Mouse (Mus musculus) embryonic facial prominence, embryonic 13.5 days (tissue): ENCODE results near the gene Strbp. TPM values are rescaled to one million over a fixed set of nuclear protein-coding genes. Genes with fewer than 3 reads are reported as not detected.

Experiments
- ATAC-seq: fragments of 200-750 bp; cut with Nextera tagmentation; 2 replicates; pipeline ENCODE4 v1.8.0; 2017; ENCODE audit warnings: low read depth; ENCODE audit not compliant: insufficient number of reproducible peaks, insufficient read depth, low FRiP score, low TSS enrichment
- H3K27ac ChIP-seq: fragments of 300-500 bp; sonication (generic); 2 replicates; pipeline ENCODE4 v1.5.1; 2015; ENCODE audit warnings: moderate library complexity, mild to moderate bottlenecking, inconsistent platforms
- H3K27me3 ChIP-seq: fragments of 300-500 bp; sonication (generic); 2 replicates; pipeline ENCODE4 v1.6.1; 2015; ENCODE audit warnings: mild to moderate bottlenecking, inconsistent platforms
- H3K36me3 ChIP-seq: fragments of 300-500 bp; sonication (generic); 2 replicates; pipeline ENCODE4 v1.6.1; 2015; ENCODE audit warnings: mild to moderate bottlenecking, inconsistent platforms
- H3K4me1 ChIP-seq: fragments of 300-500 bp; sonication (generic); 2 replicates; pipeline ENCODE4 v1.6.1; 2015; ENCODE audit warnings: inconsistent platforms
- H3K4me2 ChIP-seq: fragments of 300-500 bp; sonication (generic); 2 replicates; pipeline ENCODE4 v1.6.1; 2015; ENCODE audit warnings: moderate library complexity, mild to moderate bottlenecking, inconsistent platforms
- H3K4me3 ChIP-seq: fragments of 300-500 bp; sonication (generic); 2 replicates; pipeline ENCODE4 v1.5.1; 2015; ENCODE audit warnings: mild to moderate bottlenecking, inconsistent platforms
- H3K9ac ChIP-seq: fragments of 300-500 bp; sonication (generic); 2 replicates; pipeline ENCODE4 v1.6.1; 2015; ENCODE audit warnings: mild to moderate bottlenecking, inconsistent platforms
- H3K9me3 ChIP-seq: fragments of 300-500 bp; sonication (generic); 2 replicates; pipeline ENCODE4 v1.6.1; 2016; ENCODE audit warnings: inconsistent platforms
- WGBS: fragments of 180-500 bp; shearing (Covaris S2); methylation state at CpG from one replicate; pipeline ENCODE4 v1.1.7; 2015; ENCODE audit warnings: mixed read lengths; 5-methylcytosine and 5-hydroxymethylcytosine counted together
- polyA plus RNA-seq: library from polyadenylated mRNA; unstranded; fragments of >200 nt; fragmentation: Nextera tagmentation; extraction: Ambion mirVana; gene quantifications from 2 replicates; pipeline ENCODE4 v1.2.1, GENCODE M21; 2015

Strbp gene
- polyA plus RNA-seq, 1 experiment from 2014 or later, result 35.3 TPM

- H3K36me3 ChIP-seq, result no peaks in the 10 kb centered on the region
- no peaks in the 10 kb centered on the region for H3K9me3 ChIP-seq
- no peaks in the 10 kb centered on the region for H3K27me3 ChIP-seq
- 84% methylated on average over 5 of the region's 5 CpGs for WGBS
- no peak overlapping the region for H3K27ac ChIP-seq
- no peak for ATAC-seq
- H3K9ac ChIP-seq, result no peak overlapping the region
- H3K4me1 ChIP-seq, result peaks cover 11% of the 10 kb centered on the region
- H3K4me2 ChIP-seq, result no peak overlapping the region
- no peak overlapping the region for H3K4me3 ChIP-seq
Observed at GRCm38 (mm10) chr2:37731241-37731801, 27.7 kb upstream of the Strbp start.

- no peaks in the 10 kb centered on the region for H3K9me3 ChIP-seq
- H3K36me3 ChIP-seq, result no peaks in the 10 kb centered on the region
- H3K9ac ChIP-seq, result no peak overlapping the region
- no peak overlapping the region for H3K4me3 ChIP-seq
- peaks cover 8% of the 10 kb centered on the region; the same call in 1 of the 2 replicates for H3K4me1 ChIP-seq
- no peak overlapping the region for H3K4me2 ChIP-seq
- 57% methylated on average over 4 of the region's 4 CpGs for WGBS
- no peak for ATAC-seq
- no peaks in the 10 kb centered on the region for H3K27me3 ChIP-seq
- H3K27ac ChIP-seq, result no peak overlapping the region
Observed at GRCm38 (mm10) chr2:37724231-37724630, 20.6 kb upstream of the Strbp start.

- H3K27ac ChIP-seq, result no peak overlapping the region
Observed at GRCm38 (mm10) chr2:37723501-37724090, 19.9 kb upstream of the Strbp start.

GRCm38 (mm10) chr2:37722674-37723465 lies 19.2 kb upstream of the Strbp start:
- 79% methylated on average over 14 of the region's 14 CpGs for WGBS
- no peak overlapping the region for H3K4me3 ChIP-seq
- no peaks in the 10 kb centered on the region for H3K36me3 ChIP-seq
- H3K9me3 ChIP-seq, result no peaks in the 10 kb centered on the region
- ATAC-seq, result no peak
- no peak overlapping the region for H3K9ac ChIP-seq
- H3K4me1 ChIP-seq, result peaks cover 8% of the 10 kb centered on the region; the same call in 1 of the 2 replicates
- H3K27ac ChIP-seq, result no peak overlapping the region
- H3K4me2 ChIP-seq, result no peak overlapping the region
- no peaks in the 10 kb centered on the region for H3K27me3 ChIP-seq

More at GRCm38 (mm10) chr2:37723501-37724090, 19.9 kb upstream of the Strbp start:
- no peak overlapping the region for H3K9ac ChIP-seq
- H3K4me1 ChIP-seq, result peaks cover 8% of the 10 kb centered on the region; the same call in 1 of the 2 replicates
- no peaks in the 10 kb centered on the region for H3K9me3 ChIP-seq
- ATAC-seq, result no peak
- no peaks in the 10 kb centered on the region for H3K36me3 ChIP-seq
- WGBS, result 43% methylated on average over 11 of the region's 11 CpGs
- no peaks in the 10 kb centered on the region for H3K27me3 ChIP-seq
- H3K4me3 ChIP-seq, result no peak overlapping the region
- no peak overlapping the region for H3K4me2 ChIP-seq

- Histone ChIP-seq H3K36me3 (no peaks in the 10 kb centered on the region), H3K4me1 (no peaks in the 10 kb centered on the region), H3K27ac (no peak overlapping the region), H3K4me2 (no peak overlapping the region), H3K27me3 (0 out of 2 replicates have a peak, but pooled peaks cover 4% of the 10 kb centered on the region), H3K9ac (no peak overlapping the region), H3K9me3 (no peaks in the 10 kb centered on the region), H3K4me3 (no peak overlapping the region)
- no peak for ATAC-seq
- WGBS, result 75% methylated on average over 6 of the region's 6 CpGs
Observed at GRCm38 (mm10) chr2:37716266-37716665, 12.6 kb upstream of the Strbp start.

GRCm38 (mm10) chr2:37715364-37715763 lies 11.7 kb upstream of the Strbp start:
- no peaks in the 10 kb centered on the region for H3K36me3 ChIP-seq
- H3K27me3 ChIP-seq, result 0 out of 2 replicates have a peak, but pooled peaks cover 4% of the 10 kb centered on the region
- H3K9me3 ChIP-seq, result no peaks in the 10 kb centered on the region
- H3K4me1 ChIP-seq, result no peaks in the 10 kb centered on the region
- no peak for ATAC-seq
- H3K9ac ChIP-seq, result no peak overlapping the region
- H3K27ac ChIP-seq, result no peak overlapping the region
- H3K4me2 ChIP-seq, result no peak overlapping the region
- H3K4me3 ChIP-seq, result no peak overlapping the region
- 74% methylated on average over 3 of the region's 3 CpGs for WGBS

GRCm38 (mm10) chr2:37713100-37713499 lies 9.4 kb upstream of the Strbp start:
- Histone ChIP-seq H3K27ac (no peak overlapping the region), H3K4me1 (no peaks in the 10 kb centered on the region), H3K9me3 (no peaks in the 10 kb centered on the region), H3K9ac (no peak overlapping the region), H3K4me3 (no peak overlapping the region), H3K27me3 (0 out of 2 replicates have a peak, but pooled peaks cover 4% of the 10 kb centered on the region), H3K4me2 (no peak overlapping the region), H3K36me3 (no peaks in the 10 kb centered on the region)
- no peak for ATAC-seq
- 80% methylated on average over 3 of the region's 3 CpGs for WGBS

GRCm38 (mm10) chr2:37708835-37709234 lies 5.2 kb upstream of the Strbp start:
- no peak for ATAC-seq
- peaks cover 14% of the 10 kb centered on the region for H3K27me3 ChIP-seq
- no peaks in the 10 kb centered on the region for H3K9me3 ChIP-seq
- no peak overlapping the region for H3K27ac ChIP-seq
- no peak overlapping the region for H3K4me2 ChIP-seq
- H3K36me3 ChIP-seq, result no peaks in the 10 kb centered on the region
- H3K9ac ChIP-seq, result no peak overlapping the region
- H3K4me3 ChIP-seq, result no peak overlapping the region
- H3K4me1 ChIP-seq, result 0 out of 2 replicates have a peak, but pooled peaks cover 4% of the 10 kb centered on the region
- WGBS, result 91% methylated on average over 3 of the region's 3 CpGs

- 17% methylated on average over 4 of the region's 4 CpGs for WGBS
- no peaks in the 10 kb centered on the region for H3K36me3 ChIP-seq
- H3K27me3 ChIP-seq, result peaks cover 14% of the 10 kb centered on the region
- no peak overlapping the region for H3K27ac ChIP-seq
- H3K4me2 ChIP-seq, result peak overlapping the region; percentile 83
- no peaks in the 10 kb centered on the region for H3K9me3 ChIP-seq
- peak overlapping the region; percentile 93 for H3K4me3 ChIP-seq
- no peak for ATAC-seq
- H3K4me1 ChIP-seq, result peaks cover 14% of the 10 kb centered on the region
- H3K9ac ChIP-seq, result peak overlapping the region; percentile 87; the same call in 1 of the 2 replicates
Observed at GRCm38 (mm10) chr2:37704141-37704760, 592 bp upstream of the Strbp start.

GRCm38 (mm10) chr2:37702301-37703172 lies 1.1 kb downstream of the Strbp start:
- Histone ChIP-seq H3K27me3 (peaks cover 14% of the 10 kb centered on the region), H3K9me3 (no peaks in the 10 kb centered on the region), H3K9ac (peak overlapping the region; percentile 87), H3K27ac (peak overlapping the region; percentile 91), H3K4me2 (peak overlapping the region; percentile 83), H3K36me3 (no peaks in the 10 kb centered on the region), H3K4me1 (peaks cover 14% of the 10 kb centered on the region), H3K4me3 (peak overlapping the region; percentile 93)
- under 1% methylated on average over 70 of the region's 70 CpGs for WGBS
- peak; percentile 72 for ATAC-seq
